Mouse (Mus musculus) skeletal muscle tissue, postnatal 0 days (tissue): ENCODE data around the gene Dmrta1. TPM values are rescaled to one million over a fixed set of nuclear protein-coding genes. Genes with fewer than 3 reads are reported as not detected.

ENCODE experiments used
- polyA plus RNA-seq: library from polyadenylated mRNA; unstranded; fragments of >200 nt; fragmentation: Nextera tagmentation; extraction: Ambion mirVana; gene quantifications from 2 replicates; pipeline ENCODE4 v1.2.1, GENCODE M21; 2015

Dmrta1 gene
- 0.07 TPM in 1 of 2 replicates, not detected in the other for polyA plus RNA-seq

GRCm38 (mm10) chr4:89679195-89679594 is at the start of gene Dmrta1:
TSS of gene Dmrta1 (plus strand) at chr4:89679436.

